Mouse (Mus musculus): Measurements from ENCODE around the gene Map2k4.

The Map2k4 gene

DNA sequence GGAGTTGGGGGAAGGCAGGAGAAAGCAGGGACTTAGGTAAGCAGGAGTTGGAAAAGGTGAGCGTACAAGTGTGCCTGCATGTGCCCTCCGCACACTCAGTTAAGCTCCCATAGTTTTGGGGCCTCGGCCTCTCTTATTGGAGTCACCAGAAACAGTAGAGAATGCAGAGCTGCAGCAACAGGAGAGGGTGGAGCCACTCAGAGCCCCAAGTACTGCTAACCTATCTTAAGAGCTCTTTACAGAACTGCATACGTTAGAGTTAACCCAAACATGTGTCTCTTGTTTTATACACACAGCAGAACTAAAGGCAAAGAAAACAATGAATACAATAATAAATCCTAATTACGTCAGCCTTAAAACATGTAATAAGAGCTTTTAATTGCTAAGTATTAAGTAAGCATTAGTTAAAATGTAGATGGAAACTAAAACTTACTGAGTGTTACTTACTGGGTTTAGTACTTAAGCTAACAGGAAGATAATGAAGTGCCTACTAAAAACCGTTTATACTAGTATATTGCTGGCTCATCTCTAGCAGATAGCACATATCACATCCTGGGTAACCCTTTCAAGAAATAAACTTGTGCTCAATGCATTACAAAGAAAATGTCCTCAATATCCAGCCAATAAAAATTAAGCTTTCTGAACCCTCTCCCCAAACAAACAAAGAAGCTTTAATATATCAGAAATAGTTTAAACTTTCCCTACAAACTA lies 14.0 kb downstream of the Map2k4 start:
- no peak for ATAC-seq (ENCODE audit: low TSS enrichment)

DNA sequence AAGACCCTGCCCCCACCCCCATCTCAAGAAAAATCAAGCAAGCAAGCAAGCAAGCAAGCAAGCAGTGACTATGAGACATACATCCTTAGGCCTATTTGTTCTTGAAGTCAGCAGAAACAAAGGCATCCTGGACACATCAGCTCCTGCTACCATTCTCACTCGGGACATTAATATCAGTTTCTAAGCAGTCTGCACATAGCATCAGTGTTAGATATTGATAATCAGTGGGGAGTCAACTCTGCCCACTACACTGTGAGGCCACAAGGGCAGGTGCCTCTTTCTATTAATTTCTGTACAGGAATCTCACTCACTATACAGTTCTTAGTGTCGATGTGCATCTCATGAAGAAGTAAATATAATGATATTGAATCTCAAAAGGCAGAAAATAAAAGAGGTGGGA lies 14.6 kb downstream of the Map2k4 start:
- no peak for ATAC-seq (ENCODE audit: low TSS enrichment)

DNA sequence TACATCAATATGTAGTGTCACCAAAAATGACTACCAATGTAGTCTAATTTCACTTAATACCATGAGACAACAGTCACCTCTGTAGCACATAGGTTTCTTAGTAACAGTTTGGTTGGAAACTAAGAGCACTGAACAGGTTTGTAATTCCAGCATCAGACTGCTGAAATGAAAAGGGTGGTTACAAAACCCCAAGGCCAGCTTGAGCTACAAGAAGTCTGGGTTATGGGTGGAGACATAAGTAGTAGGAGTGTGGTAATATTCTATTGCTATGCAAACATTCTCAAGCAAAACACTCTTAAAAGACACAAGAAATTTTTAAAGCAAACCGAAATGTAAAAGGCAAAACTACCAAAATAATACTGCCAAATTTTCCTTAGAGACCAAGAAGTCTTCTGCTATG lies 16.6 kb downstream of the Map2k4 start:
- ATAC-seq (ENCODE audit: low TSS enrichment) = no peak

- no peak for ATAC-seq (ENCODE audit: low TSS enrichment)
Observed at GRCm38 (mm10) chr11:65769990-65770389, 18.1 kb downstream of the Map2k4 start.

- ATAC-seq (ENCODE audit: low TSS enrichment) = no peak
Observed at GRCm38 (mm10) chr11:65768445-65768844, 19.7 kb downstream of the Map2k4 start.

GRCm38 (mm10) chr11:65760912-65761311 lies 27.2 kb downstream of the Map2k4 start:
- ATAC-seq (ENCODE audit: low TSS enrichment) = no peak

DNA sequence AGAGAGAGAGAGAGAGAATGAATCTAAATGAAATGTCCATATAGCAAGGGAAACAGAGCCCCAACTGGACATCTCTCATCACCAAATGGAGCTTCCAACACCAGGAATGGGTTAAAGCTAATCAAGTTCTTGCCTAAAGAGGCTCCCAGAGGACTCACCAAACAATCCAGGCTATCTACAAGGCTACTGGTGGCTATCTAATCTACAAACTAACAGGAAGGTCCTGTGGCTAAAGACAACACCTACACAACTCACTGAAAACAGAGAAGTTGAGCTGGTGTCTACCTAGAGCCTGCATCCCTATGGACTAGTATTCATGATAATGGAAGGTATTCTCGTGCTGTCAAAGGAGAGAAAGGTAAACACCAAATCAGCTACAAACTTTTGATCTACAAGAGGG lies 28.7 kb downstream of the Map2k4 start:
- no peak for ATAC-seq (ENCODE audit: low TSS enrichment)

- no peak for ATAC-seq (ENCODE audit: low TSS enrichment)
Observed at GRCm38 (mm10) chr11:65754161-65754560, 33.9 kb downstream of the Map2k4 start.

DNA sequence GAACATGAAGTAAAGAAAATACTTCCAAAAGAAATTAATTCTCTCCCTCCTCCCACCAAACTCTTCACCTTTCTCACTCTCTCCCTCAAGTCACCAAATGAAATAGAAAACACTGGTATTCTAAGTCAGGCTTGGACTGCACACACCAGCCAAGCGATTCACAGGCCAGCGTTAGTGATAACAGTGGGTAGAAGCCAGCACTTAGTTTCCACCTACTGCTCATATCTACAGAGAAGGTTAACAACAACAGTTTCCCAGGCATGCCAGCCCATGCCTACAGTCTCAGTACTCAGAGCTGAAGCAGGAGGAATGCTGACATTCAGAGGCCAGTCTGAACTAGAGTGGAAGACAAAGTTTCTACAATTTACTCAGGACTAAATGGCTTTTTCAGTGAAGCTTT lies 34.5 kb downstream of the Map2k4 start:
- no peak for ATAC-seq (ENCODE audit: low TSS enrichment)

DNA sequence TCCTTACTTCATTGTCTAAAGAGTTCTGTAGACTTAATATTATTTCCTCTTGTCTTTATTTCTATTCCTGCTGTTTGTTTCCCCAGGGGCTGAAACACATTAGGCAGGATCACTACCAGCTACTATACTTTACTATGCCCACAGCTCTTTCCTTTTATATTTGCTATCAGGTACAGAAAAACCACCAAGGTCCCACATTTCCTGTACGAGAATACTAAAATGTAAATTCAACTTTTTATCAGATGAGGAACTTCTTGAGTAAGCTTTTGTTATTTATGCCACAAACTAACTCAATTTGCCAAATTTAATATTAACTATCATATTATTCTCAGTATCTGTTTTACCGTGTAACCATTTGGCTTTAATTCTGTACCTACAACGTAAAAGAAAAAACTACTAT lies 37.6 kb downstream of the Map2k4 start:
- no peak for ATAC-seq (ENCODE audit: low TSS enrichment)

DNA sequence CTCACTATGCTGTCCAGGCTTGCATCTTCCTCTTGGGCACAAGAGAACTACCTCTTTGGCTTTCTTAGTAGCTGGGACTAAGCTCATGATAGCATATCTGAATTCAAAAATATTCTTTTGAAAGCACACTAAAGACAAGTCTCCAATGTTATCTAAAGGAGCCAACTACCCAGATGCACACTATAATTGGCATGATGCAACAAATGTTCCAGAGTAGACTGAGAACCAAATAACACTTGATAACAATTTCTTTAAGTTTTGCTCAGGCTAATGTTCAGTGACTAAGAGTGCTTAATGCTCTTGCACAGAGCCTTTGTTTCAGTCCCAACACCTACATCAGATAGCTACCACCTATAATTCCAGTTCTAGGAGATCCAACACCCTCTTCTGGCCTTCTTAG lies 40.7 kb downstream of the Map2k4 start:
- ATAC-seq (ENCODE audit: low TSS enrichment) = no peak

DNA sequence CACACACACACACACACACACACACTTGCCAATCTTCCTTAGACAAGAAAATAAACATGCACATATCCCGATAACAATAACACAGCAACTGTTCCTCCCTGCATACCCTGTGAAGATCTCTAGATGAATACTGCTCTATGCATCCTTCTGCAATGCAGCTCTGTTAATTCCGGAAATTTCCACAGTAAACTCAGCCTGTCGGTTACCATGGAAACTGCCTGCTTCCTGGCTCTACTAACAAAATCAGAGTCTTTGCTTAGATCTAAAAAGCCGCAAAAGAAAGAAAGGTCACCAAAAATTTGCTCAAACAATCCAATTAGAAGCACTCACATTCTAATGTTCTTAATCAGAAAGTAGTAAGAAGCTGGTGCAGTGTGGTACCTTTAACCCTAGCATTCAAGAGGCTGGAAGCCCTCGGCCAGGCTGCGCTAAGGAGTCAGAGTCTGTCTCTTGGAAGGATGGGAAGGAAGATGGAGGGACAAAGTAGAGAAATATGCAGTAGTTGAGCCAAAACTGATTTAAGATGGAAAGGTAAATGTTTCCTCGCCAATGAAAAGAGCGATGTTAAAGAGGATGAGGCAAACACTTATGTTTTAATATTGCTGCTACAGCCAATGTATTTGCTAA lies 42.3 kb downstream of the Map2k4 start:
- ATAC-seq (ENCODE audit: low TSS enrichment) = peak; percentile 86

DNA sequence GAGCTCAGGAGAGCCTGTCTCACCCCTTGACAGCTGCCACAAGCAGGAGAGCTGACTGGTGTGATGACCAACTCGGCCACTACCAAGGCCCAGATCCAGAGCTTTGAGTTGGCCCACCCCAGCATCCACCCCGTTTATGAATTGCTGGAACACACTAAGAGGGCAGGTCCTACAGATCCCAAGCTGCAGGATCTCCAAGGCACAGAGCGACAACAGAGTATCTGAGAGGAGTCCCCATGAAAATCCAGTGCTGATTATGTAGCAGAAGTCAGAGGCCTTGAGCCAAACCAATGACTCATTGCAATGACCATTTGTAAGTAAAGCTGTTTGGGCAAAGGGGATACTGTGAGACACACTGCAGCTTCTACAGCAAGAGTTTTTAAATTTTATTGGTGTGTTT lies 44.2 kb downstream of the Map2k4 start:
- ATAC-seq (ENCODE audit: low TSS enrichment) = no peak

DNA sequence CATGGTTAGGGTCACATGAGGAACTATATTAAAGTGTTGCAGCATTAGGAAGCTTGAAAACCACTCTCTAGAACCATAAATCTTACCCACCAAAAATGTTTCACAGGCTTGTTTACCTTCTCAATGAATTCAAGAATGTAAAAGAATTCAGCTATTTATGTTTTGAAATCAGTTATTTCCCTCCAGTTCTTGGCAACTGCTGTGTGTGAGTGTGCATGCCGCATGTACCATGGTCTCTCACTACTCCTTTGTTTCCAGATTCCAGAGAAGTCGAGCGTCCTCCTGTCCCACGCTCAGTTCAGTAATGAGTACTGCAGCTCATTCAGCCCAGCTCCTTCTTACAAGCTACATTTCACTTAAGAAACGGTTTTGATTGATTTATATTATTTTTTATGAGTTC lies 47.3 kb downstream of the Map2k4 start:
- ATAC-seq (ENCODE audit: low TSS enrichment) = no peak

- ATAC-seq (ENCODE audit: low TSS enrichment) = no peak
Observed at GRCm38 (mm10) chr11:65740390-65740789, 47.7 kb downstream of the Map2k4 start.

GRCm38 (mm10) chr11:65739880-65740279 lies 48.2 kb downstream of the Map2k4 start:
- ATAC-seq (ENCODE audit: low TSS enrichment) = no peak

DNA sequence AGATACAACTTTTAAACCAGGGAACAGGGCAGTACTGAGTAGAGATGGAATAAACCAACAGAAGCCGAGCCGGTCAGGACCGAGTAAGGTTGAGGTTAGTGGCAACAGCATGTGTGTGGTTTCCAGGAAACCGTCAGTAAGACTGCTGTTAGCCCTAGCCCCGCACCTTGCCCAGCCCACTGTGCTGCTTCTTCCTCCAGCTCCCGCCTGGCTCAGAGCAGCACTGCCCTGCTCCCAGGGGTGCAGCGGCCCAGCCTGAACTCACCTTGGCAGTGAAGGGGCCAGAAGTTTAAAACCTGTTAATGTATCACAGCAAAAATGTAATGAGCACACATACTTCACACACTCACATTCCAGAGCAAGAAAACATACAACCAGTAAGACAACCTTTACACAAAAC lies 53.4 kb downstream of the Map2k4 start:
- ATAC-seq (ENCODE audit: low TSS enrichment) = no peak

DNA sequence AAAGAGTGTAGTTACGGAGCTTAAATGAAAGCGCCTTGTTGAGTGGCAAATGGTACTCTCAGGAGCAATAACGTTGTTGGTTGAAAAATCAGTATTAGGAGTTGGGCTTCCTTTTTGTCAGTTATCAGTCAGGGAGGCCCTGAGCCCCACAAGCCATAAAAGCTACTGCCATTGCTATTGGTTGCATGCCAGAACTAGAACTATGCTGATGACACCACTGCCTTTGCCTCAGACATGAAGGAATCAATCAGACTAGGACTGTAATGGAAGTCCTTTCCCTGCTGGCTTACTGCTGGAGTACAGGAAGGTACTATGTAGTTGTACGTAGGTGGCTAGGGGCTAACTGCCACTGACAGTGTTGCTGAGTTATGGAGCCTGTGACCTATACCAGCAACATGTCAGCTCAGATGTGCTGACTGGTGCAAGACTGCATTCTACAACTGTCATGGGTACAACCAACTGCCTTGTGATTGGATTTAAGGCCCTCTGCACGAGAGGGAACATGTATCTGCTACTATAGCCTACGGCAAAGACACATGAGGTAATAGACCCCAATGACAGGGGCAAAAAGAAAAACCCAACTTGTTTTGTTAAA lies 58.4 kb downstream of the Map2k4 start:
- no peak for ATAC-seq (ENCODE audit: low TSS enrichment)

DNA sequence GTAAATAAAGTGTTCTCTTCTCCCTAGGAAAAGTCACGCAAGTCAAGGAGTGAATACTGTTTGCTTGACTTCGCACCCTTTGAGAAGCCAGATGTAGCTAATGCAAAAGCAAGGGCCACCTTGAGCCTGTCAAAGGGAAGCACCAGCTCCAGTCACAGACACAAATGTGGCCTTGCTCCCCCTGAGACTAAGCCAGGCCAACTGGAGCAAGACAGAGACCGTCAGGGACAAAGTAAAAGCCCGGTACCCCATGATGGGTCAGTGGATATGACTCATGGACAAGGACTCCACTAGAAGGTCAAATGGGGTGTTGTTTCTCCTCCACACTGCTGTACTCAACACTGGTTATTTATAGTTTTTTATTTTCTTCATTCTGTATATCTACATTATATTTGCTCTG lies 59.2 kb downstream of the Map2k4 start:
- no peak for ATAC-seq (ENCODE audit: low TSS enrichment)

DNA sequence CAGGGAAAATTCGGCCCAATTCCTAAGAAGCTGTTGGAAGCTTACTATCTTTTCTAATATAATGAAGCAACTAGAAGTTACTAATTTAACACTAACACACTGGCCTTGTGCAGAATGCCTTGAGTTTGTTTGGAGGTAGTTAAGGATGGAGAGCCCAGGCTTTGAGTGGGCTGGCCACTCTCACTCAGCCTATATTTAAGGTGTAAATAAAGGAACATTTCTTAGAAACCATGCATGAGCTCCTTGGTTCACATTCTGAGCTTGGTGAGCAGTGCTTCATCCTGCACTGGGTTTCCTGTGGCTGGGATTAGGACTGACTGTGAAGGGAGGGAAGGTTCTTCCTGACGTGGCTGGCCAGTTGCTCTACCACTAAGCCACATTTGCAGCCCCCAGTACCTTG lies 64.4 kb downstream of the Map2k4 start:
- peak; percentile 93 for ATAC-seq (ENCODE audit: low TSS enrichment)

GRCm38 (mm10) chr11:65721615-65722014 lies 66.5 kb downstream of the Map2k4 start:
- no peak for ATAC-seq (ENCODE audit: low TSS enrichment)

- no peak for ATAC-seq (ENCODE audit: low TSS enrichment)
Observed at GRCm38 (mm10) chr11:65719960-65720359, 68.1 kb downstream of the Map2k4 start.

- ATAC-seq (ENCODE audit: low TSS enrichment) = no peak
Observed at GRCm38 (mm10) chr11:65713830-65714229, 74.3 kb downstream of the Map2k4 start.
